ENCODE assay signal across 12 mouse cellular contexts in the genomic region with DNA sequence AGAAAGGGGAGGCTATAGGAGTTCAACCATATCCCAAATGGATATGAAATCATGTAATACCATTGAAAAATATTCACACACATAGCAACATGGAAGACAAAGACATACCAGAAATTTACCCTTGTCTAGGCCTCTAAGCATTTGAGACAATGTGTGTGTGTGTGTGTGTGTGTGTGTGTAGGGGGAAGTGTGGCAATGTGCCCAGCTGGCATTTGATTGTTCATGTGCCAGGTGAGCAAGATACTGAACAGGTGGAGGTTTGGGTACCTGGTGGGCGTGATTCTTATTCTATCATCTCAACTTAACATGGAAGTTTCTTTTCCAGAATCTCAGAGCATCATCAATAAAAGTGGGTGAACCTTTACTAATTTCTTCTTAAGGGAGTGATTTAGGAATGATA.
"Had no signal": no experiment of that assay in that cellular context is flagged by ENCODE, and none has a peak within 500 bp of the region (broad histone marks: within the 10 kb centered on the region; RNA-seq: fewer than 3 reads in every experiment).

No protein-coding gene starts in this region.

- DNase-seq: retina, postnatal 1 day; right cerebral cortex, adult 18-20 months; right cerebral cortex, postnatal 14 days; right cerebral cortex, postnatal 25 days; right cerebral cortex, postnatal 4 days; spleen, adult 18-20 months; thymus, adult 18-20 months; thymus, adult 2 months; thymus, postnatal 14 days; thymus, postnatal 25 days; thymus, postnatal 36 days; thymus, postnatal 4 days had no signal
